Mouse (Mus musculus) forebrain, embryonic 13.5 days (tissue): ENCODE measurements around the gene G530012D18Rik. TPM values are rescaled to one million over a fixed set of nuclear protein-coding genes. Genes with fewer than 3 reads are reported as not detected.
"Not testable (repeated sequence)": the region's sequence is repeated elsewhere in the genome, so short reads cannot be mapped to it uniquely, and the experiment has no call there.

Experiments
- ATAC-seq: fragments of 200-750 bp; cut with Nextera tagmentation; 2 replicates; pipeline ENCODE4 v1.8.0; 2017
- H3K27ac ChIP-seq: fragments of 300-500 bp; sonication (generic); 2 replicates; pipeline ENCODE4 v1.5.1; 2015; ENCODE audit warnings: inconsistent platforms, mild to moderate bottlenecking, moderate library complexity
- H3K27me3 ChIP-seq: fragments of 300-500 bp; sonication (generic); 2 replicates; pipeline ENCODE4 v1.6.1; 2015; ENCODE audit warnings: mild to moderate bottlenecking, inconsistent platforms
- H3K36me3 ChIP-seq: fragments of 300-500 bp; sonication (generic); 2 replicates; pipeline ENCODE4 v1.6.1; 2015; ENCODE audit warnings: mild to moderate bottlenecking, inconsistent platforms; ENCODE audit not compliant: poor library complexity, severe bottlenecking
- H3K4me1 ChIP-seq: fragments of 300-500 bp; sonication (generic); 2 replicates; pipeline ENCODE4 v1.6.1; 2015; ENCODE audit warnings: inconsistent platforms
- H3K4me2 ChIP-seq: fragments of 300-500 bp; sonication (generic); 2 replicates; pipeline ENCODE4 v1.6.1; 2015; ENCODE audit warnings: inconsistent platforms, mild to moderate bottlenecking, moderate library complexity
- H3K4me3 ChIP-seq: fragments of 300-500 bp; sonication (generic); 2 replicates; pipeline ENCODE4 v1.5.1; 2015; ENCODE audit warnings: mild to moderate bottlenecking, inconsistent platforms
- H3K9ac ChIP-seq: fragments of 300-500 bp; sonication (generic); 2 replicates; pipeline ENCODE4 v1.6.1; 2015; ENCODE audit warnings: mild to moderate bottlenecking, inconsistent platforms
- H3K9me3 ChIP-seq: fragments of 300-500 bp; sonication (generic); replicated peaks from 2 replicates; pipeline ENCODE4 v1.6.1; 2016; ENCODE audit warnings: inconsistent platforms
- WGBS: fragments of 180-500 bp; shearing (Covaris S2); methylation state at CpG from one replicate; pipeline ENCODE4 v1.1.7; 2015; 5-methylcytosine and 5-hydroxymethylcytosine counted together
- polyA plus RNA-seq: library from polyadenylated mRNA; unstranded; fragments of >200 nt; fragmentation: Nextera tagmentation; extraction: Ambion mirVana; gene quantifications from 2 replicates; pipeline ENCODE4 v1.2.1, GENCODE M21; 2015

The G530012D18Rik gene
- polyA plus RNA-seq: not detected in 2 replicates

- WGBS: 84% methylated on average over 2 of the region's 3 CpGs
- H3K27me3 ChIP-seq, H3K36me3 ChIP-seq, H3K4me3 ChIP-seq, H3K9ac ChIP-seq, H3K4me1 ChIP-seq, H3K27ac ChIP-seq, H3K9me3 ChIP-seq, H3K4me2 ChIP-seq, ATAC-seq: not testable (repeated sequence)
Observed at GRCm38 (mm10) chr1:85575376-85575775, at the start of gene G530012D18Rik. G530012D18Rik (plus strand) TSS chr1:85575676.

- H3K4me2 ChIP-seq, H3K4me3 ChIP-seq, ATAC-seq, H3K9me3 ChIP-seq, H3K27ac ChIP-seq, H3K36me3 ChIP-seq, H3K4me1 ChIP-seq, H3K9ac ChIP-seq, H3K27me3 ChIP-seq: not testable (repeated sequence)
- WGBS: 63% methylated on average over 3 of the region's 3 CpGs
Observed at GRCm38 (mm10) chr1:85526401-85526800, 49.1 kb upstream of the G530012D18Rik start.

- H3K4me3 ChIP-seq: not testable (repeated sequence)
- WGBS: 80% methylated on average over 13 of the region's 15 CpGs
Observed at GRCm38 (mm10) chr1:85528451-85529110, 46.9 kb upstream of the G530012D18Rik start.

DNA sequence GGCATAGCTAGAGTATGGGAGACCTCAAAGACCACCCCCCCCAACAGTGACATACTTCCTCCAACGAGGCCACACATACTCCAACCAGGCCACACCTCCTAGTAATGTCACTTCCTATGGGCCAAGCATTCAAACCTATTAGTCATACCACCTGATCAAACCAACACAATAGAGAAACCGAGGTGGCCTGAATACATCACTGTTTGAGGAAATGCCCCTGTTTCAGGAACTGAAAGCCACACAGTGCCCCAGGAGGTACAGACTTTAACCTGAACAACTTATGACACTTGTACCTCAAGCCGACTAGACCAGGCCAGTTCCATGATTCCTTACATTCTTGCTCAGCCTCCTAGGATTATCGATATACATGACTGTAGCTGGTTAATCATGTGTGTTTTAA is 31.7 kb upstream of the G530012D18Rik start:
- WGBS: 67% methylated on average over 4 of the region's 4 CpGs
- not testable (repeated sequence) for H3K27ac ChIP-seq, H3K36me3 ChIP-seq, H3K9me3 ChIP-seq, ATAC-seq, H3K27me3 ChIP-seq, H3K4me2 ChIP-seq, H3K4me3 ChIP-seq, H3K9ac ChIP-seq, H3K4me1 ChIP-seq

More at GRCm38 (mm10) chr1:85528451-85529110, 46.9 kb upstream of the G530012D18Rik start:
- not testable (repeated sequence) for H3K9ac ChIP-seq, H3K4me1 ChIP-seq, H3K4me2 ChIP-seq, ATAC-seq, H3K9me3 ChIP-seq, H3K36me3 ChIP-seq, H3K27ac ChIP-seq, H3K27me3 ChIP-seq

DNA sequence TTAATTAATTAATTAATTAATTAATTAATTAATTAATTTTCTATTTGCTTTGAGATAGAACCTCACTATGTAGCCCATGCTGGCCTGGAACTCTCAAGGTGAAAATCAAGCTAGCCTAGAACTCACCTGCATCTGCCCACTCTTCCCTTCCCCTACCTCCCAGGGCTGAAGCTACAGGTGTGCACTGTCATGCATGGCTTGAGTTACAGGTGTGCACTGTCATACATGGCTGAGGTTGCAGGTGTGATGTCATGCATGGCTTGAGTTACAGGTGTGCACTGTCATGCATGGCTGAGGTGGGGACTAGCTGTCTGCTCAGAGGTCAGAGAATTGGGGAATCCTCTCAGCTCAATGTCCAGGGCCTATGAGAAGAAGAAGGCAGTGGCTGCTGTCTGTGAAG is 29.0 kb upstream of the G530012D18Rik start:
- H3K9me3 ChIP-seq, H3K9ac ChIP-seq, H3K27me3 ChIP-seq, H3K4me3 ChIP-seq, H3K4me1 ChIP-seq, H3K27ac ChIP-seq, H3K4me2 ChIP-seq, ATAC-seq, H3K36me3 ChIP-seq: not testable (repeated sequence)

- not testable (repeated sequence) for H3K36me3 ChIP-seq, H3K9me3 ChIP-seq, H3K9ac ChIP-seq, H3K4me1 ChIP-seq, H3K27ac ChIP-seq, H3K4me2 ChIP-seq, ATAC-seq, H3K27me3 ChIP-seq, H3K4me3 ChIP-seq
- 85% methylated on average over 4 of the region's 4 CpGs for WGBS
Observed at GRCm38 (mm10) chr1:85555261-85555660, 20.2 kb upstream of the G530012D18Rik start.

GRCm38 (mm10) chr1:85573554-85573953 is 1.9 kb upstream of the G530012D18Rik start:
- H3K27me3 ChIP-seq, H3K9ac ChIP-seq, H3K36me3 ChIP-seq, H3K9me3 ChIP-seq, H3K4me3 ChIP-seq, H3K4me1 ChIP-seq, H3K4me2 ChIP-seq, H3K27ac ChIP-seq, ATAC-seq: not testable (repeated sequence)
- 71% methylated on average over 4 of the region's 4 CpGs for WGBS

- H3K27me3 ChIP-seq, H3K4me3 ChIP-seq, H3K4me1 ChIP-seq, ATAC-seq, H3K4me2 ChIP-seq, H3K27ac ChIP-seq, H3K9ac ChIP-seq, H3K36me3 ChIP-seq, H3K9me3 ChIP-seq: not testable (repeated sequence)
- WGBS: 65% methylated on average over 2 of the region's 3 CpGs
Observed at GRCm38 (mm10) chr1:85578372-85579010, 3.0 kb downstream of the G530012D18Rik start.

DNA sequence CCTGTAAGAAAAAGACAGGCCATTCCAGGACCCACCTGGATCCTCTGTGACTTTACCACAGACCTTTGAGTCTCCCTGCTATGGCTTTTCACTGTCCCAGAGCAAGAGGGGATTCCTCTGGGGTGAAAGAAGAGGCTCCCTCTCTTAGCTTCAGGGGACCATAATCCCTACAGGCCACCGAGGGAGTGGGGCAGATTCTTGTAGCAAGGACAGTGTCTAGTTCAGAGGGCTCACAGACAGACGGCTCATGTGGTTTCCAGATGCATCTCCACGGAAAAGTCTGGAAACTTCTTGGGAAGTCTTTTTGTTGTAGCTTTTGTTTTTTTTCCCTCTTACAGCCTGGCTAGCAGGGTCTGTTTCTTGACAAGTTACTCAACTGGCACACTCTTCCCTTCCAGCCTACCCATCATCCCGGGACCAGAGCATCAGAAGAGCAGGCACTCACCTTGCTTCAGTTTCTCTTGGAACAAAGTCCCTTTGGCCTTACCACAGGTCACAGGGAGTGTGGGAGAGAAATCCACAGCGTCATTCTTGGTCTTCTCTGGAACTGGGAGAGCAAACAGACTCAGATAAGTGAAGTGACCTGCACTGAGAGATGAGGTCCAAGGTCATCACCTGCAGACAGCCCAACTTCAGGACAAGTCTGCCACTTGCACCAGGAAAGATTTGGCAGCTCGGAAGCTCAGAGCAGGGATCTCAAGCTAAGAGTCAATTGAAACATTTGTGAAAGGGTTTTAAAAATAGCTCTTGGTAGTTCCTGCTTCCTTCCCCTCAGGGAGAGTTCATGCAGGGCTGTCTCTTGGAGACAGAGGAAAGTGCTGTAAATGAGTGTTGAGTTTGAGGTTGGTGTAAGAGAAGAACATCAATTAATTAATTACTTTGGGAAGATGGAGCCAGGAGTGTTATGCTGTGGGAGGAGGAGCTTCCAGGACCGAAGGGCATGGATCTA is 4.0 kb downstream of the G530012D18Rik start:
- 80% methylated on average over 6 of the region's 7 CpGs for WGBS
- not testable (repeated sequence) for H3K9me3 ChIP-seq, H3K4me3 ChIP-seq, ATAC-seq, H3K27ac ChIP-seq, H3K36me3 ChIP-seq, H3K27me3 ChIP-seq, H3K9ac ChIP-seq, H3K4me2 ChIP-seq, H3K4me1 ChIP-seq

DNA sequence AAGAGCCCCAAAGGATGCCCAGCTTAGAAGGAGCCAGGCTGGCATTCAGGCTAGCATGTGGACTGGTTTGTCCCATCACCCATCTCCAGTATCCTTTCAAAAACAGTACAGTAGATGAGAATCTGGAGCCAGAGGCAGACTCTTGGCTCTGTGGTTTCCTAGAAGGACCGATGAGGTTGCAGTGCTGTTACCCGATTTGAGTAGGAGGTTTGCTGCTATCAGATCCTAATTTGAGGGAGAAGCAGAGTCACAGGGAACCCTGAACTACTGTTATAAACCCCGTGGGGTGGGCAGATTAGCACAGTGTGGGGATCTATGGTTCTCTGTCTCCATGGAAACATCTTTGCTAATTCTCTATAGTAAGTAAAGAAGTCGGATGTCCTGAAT is 4.7 kb downstream of the G530012D18Rik start:
- WGBS: 78% methylated on average over 3 of the region's 4 CpGs
- H3K4me1 ChIP-seq, ATAC-seq, H3K4me3 ChIP-seq, H3K27me3 ChIP-seq, H3K36me3 ChIP-seq, H3K27ac ChIP-seq, H3K9me3 ChIP-seq, H3K4me2 ChIP-seq, H3K9ac ChIP-seq: not testable (repeated sequence)

GRCm38 (mm10) chr1:85580578-85580977 is 5.1 kb downstream of the G530012D18Rik start:
- not testable (repeated sequence) for H3K4me2 ChIP-seq, H3K9me3 ChIP-seq, H3K4me3 ChIP-seq, H3K4me1 ChIP-seq, H3K27ac ChIP-seq, H3K9ac ChIP-seq, ATAC-seq, H3K27me3 ChIP-seq, H3K36me3 ChIP-seq
- WGBS: 66% methylated on average over 3 of the region's 3 CpGs

GRCm38 (mm10) chr1:85581518-85581917 is 6.0 kb downstream of the G530012D18Rik start:
- not testable (repeated sequence) for H3K27ac ChIP-seq, H3K4me2 ChIP-seq, ATAC-seq, H3K4me1 ChIP-seq, H3K9me3 ChIP-seq, H3K36me3 ChIP-seq, H3K9ac ChIP-seq, H3K27me3 ChIP-seq, H3K4me3 ChIP-seq
- 37% methylated on average over 5 of the region's 5 CpGs for WGBS
